Mouse (Mus musculus): ENCODE results near the gene Ptn. TPM values are rescaled to one million over a fixed set of nuclear protein-coding genes. Genes with fewer than 3 reads are reported as not detected.
A peak's percentile ranks its signal among the peaks of the same experiment; 100 is the strongest.

Ptn gene
- total RNA-seq, 2 experiments from 2014 or later: 0.59 to 1.6 TPM

- no peak for DNase-seq
- TF ChIP-seq CTCF (IDR thresholded peaks at IDR 0.05): no peak
- H3K4me3 ChIP-seq: no peak overlapping the region
- intact Hi-C loops (cut with DNase I): no loop called here
- H3K27ac ChIP-seq: no peak overlapping the region
Observed at GRCm38 (mm10) chr6:36834695-36835265, 24.8 kb upstream of the Ptn start.

- intact Hi-C loops (cut with DNase I): no loop called here
- no peak for TF ChIP-seq CTCF (IDR thresholded peaks at IDR 0.05)
- Histone ChIP-seq H3K27ac (no peak overlapping the region), H3K4me3 (no peak overlapping the region)
- DNase-seq: no peak
Observed at GRCm38 (mm10) chr6:36832681-36833080, 22.7 kb upstream of the Ptn start.

GRCm38 (mm10) chr6:36832207-36832606, 22.2 kb upstream of the Ptn start:
- Histone ChIP-seq H3K4me3 (no peak overlapping the region), H3K27ac (no peak overlapping the region)
- DNase-seq: no peak
- intact Hi-C loops (cut with DNase I): no loop called here
- TF ChIP-seq CTCF (IDR thresholded peaks at IDR 0.05): no peak

GRCm38 (mm10) chr6:36830371-36830925, 20.4 kb upstream of the Ptn start:
- Histone ChIP-seq H3K27ac (no peak overlapping the region), H3K4me3 (no peak overlapping the region)
- intact Hi-C loops (cut with DNase I): no loop called here
- TF ChIP-seq CTCF (IDR thresholded peaks at IDR 0.05): no peak
- no peak for DNase-seq

- intact Hi-C loops (cut with DNase I): no loop called here
- H3K4me3 ChIP-seq: no peak overlapping the region
- DNase-seq: no peak
- H3K27ac ChIP-seq: 0 out of 2 replicates have a peak overlapping the region, but pooled peaks have one; percentile 20
- no peak for TF ChIP-seq CTCF (IDR thresholded peaks at IDR 0.05)
Observed at GRCm38 (mm10) chr6:36819784-36820050, 9.7 kb upstream of the Ptn start.

GRCm38 (mm10) chr6:36819019-36819783, 9.2 kb upstream of the Ptn start:
- intact Hi-C loops (cut with DNase I): no loop called here
- Histone ChIP-seq H3K27ac (peak overlapping the region; percentile 20; the same call in 1 of the 2 replicates), H3K4me3 (no peak overlapping the region; the same call in 1 of the 2 replicates)
- TF ChIP-seq CTCF (IDR thresholded peaks at IDR 0.05): no peak
- DNase-seq: peak; percentile 58

- Histone ChIP-seq H3K4me3 (no peak overlapping the region), H3K27ac (no peak overlapping the region)
- intact Hi-C loops (cut with DNase I): no loop called here
- no peak for DNase-seq
- TF ChIP-seq CTCF (IDR thresholded peaks at IDR 0.05): no peak
Observed at GRCm38 (mm10) chr6:36818281-36819018, 8.4 kb upstream of the Ptn start.

GRCm38 (mm10) chr6:36816666-36817065, 6.6 kb upstream of the Ptn start:
- no peak overlapping the region for H3K27ac ChIP-seq
- intact Hi-C loops (cut with DNase I): no loop called here
- TF ChIP-seq CTCF (IDR thresholded peaks at IDR 0.05): no peak
- no peak for DNase-seq
- no peak overlapping the region for H3K4me3 ChIP-seq

GRCm38 (mm10) chr6:36815992-36816391, 6.0 kb upstream of the Ptn start:
- Histone ChIP-seq H3K27ac (no peak overlapping the region), H3K4me3 (no peak overlapping the region)
- no peak for DNase-seq
- no peak for TF ChIP-seq CTCF (IDR thresholded peaks at IDR 0.05)
- intact Hi-C loops (cut with DNase I): no loop called here

GRCm38 (mm10) chr6:36812666-36813515, 2.9 kb upstream of the Ptn start:
- no peak for TF ChIP-seq CTCF (IDR thresholded peaks at IDR 0.05)
- H3K4me3 ChIP-seq: no peak overlapping the region
- no peak for DNase-seq
- no peak overlapping the region for H3K27ac ChIP-seq
- intact Hi-C loops (cut with DNase I): no loop called here

- DNase-seq: no peak
- intact Hi-C loops (cut with DNase I): no loop called here
- H3K4me3 ChIP-seq: peak overlapping the region; percentile 67; the same call in 1 of the 2 replicates
- no peak for TF ChIP-seq CTCF (IDR thresholded peaks at IDR 0.05)
- H3K27ac ChIP-seq: no peak overlapping the region
Observed at GRCm38 (mm10) chr6:36810448-36810847, 428 bp upstream of the Ptn start.

- DNase-seq: peak; percentile 28
- no peak overlapping the region; the same call in 1 of the 2 replicates for H3K27ac ChIP-seq
- no peak for TF ChIP-seq CTCF (IDR thresholded peaks at IDR 0.05)
- intact Hi-C loops (cut with DNase I): no loop called here
- H3K4me3 ChIP-seq: peak overlapping the region; percentile 67
Observed at GRCm38 (mm10) chr6:36809311-36809726, 701 bp downstream of the Ptn start.
